Mouse (Mus musculus): ENCODE measurements at regions not wholly inside any gene's neighbourhood (a gene's known extent, or its start where the extent isn't known, plus 50 kb on each side); places are given as distances from the start of the nearest gene placed in this dataset.
A peak's percentile ranks its signal among the peaks of the same experiment; 100 is the strongest.

DNA sequence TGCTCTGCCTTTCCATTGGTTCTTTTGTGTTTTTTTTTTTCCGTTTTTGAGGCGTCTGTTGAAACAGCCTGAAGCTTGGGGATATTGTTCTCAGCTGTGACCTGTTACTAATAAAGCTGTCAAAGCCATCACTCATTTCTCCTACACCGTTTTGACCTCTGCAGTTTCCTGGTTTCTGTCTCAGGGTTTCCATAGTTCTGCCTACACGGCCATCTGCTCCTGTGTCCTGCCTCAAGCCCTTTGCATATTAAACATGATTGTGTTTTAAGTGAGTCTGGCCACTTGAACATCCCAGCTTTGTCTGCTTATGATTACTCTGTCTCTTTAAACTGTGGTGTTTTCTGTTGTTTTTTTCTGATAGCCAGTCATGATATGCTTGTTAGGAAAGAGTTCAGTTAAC, 114.1 kb upstream of the Commd3 start:
- no peaks in the 10 kb centered on the region for H3K36me3 ChIP-seq (ENCODE audit: control insufficient read depth, insufficient read depth)
- H3K4me1 ChIP-seq (replicated peaks; ENCODE audit: control insufficient read depth, insufficient read depth, low read length): no peaks in the 10 kb centered on the region
- H3K4me3 ChIP-seq (ENCODE audit: low read depth, low read length): no peak overlapping the region
- WGBS: 16% methylated on average over 4 of the region's 4 CpGs
- H3K9ac ChIP-seq (ENCODE audit: low read depth, low read length): no peak overlapping the region
- no peak overlapping the region for H3K27ac ChIP-seq (ENCODE audit: low read depth, low read length)
- no peak for ATAC-seq
- TF ChIP-seq CTCF (IDR thresholded peaks at IDR 0.05; ENCODE audit: low read depth): no peak
- H3K9me3 ChIP-seq (ENCODE audit: control insufficient read depth): no peaks in the 10 kb centered on the region
- no peak overlapping the region for H3K4me2 ChIP-seq (replicated peaks; ENCODE audit: low read depth)
- no peaks in the 10 kb centered on the region for H3K27me3 ChIP-seq (replicated peaks; ENCODE audit: control insufficient read depth, insufficient read depth, low read length)

DNA sequence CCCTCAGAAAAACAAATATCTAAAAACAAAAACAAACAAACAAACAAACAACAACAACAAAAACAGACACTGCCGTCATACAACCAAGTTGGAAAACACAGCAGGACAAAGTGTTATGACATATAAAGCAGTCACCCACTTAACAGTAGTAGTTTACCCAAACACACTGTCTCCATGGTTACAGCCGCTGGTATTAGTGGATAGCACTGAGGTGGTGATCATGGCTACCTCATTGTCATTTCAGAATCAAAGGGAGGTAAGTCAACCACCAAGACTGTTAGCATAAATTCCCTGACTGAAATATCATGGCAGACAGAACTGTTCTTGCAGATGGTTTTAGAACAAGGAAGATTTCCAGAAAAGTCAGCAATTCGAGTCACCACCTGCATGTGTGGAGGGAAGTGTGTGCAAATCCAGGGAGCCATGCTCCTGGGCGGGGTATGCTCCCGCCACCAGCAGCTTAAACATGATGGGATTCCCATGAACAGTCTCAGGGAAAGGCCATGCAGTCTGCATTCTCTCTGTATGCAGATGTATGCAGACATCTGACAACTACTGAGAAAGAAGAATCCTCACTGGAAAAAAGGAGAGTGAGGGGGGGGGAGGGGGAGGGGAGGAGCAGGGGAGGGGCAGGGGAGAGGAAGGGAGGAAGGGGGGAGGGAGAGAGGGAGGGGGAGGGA, 124.1 kb upstream of the Commd3 start:
- no peaks in the 10 kb centered on the region for H3K36me3 ChIP-seq (ENCODE audit: control insufficient read depth, insufficient read depth)
- H3K4me2 ChIP-seq (replicated peaks; ENCODE audit: low read depth): no peak overlapping the region
- H3K4me1 ChIP-seq (replicated peaks; ENCODE audit: control insufficient read depth, insufficient read depth, low read length): no peaks in the 10 kb centered on the region
- TF ChIP-seq CTCF (IDR thresholded peaks at IDR 0.05; ENCODE audit: low read depth): no peak
- no peak overlapping the region for H3K4me3 ChIP-seq (ENCODE audit: low read depth, low read length)
- H3K9ac ChIP-seq (ENCODE audit: low read depth, low read length): no peak overlapping the region
- no peak overlapping the region for H3K27ac ChIP-seq (ENCODE audit: low read depth, low read length)
- no peak for ATAC-seq
- no peaks in the 10 kb centered on the region for H3K9me3 ChIP-seq (ENCODE audit: control insufficient read depth)
- WGBS: 62% methylated on average over 5 of the region's 5 CpGs
- H3K27me3 ChIP-seq (replicated peaks; ENCODE audit: control insufficient read depth, insufficient read depth, low read length): no peaks in the 10 kb centered on the region

DNA sequence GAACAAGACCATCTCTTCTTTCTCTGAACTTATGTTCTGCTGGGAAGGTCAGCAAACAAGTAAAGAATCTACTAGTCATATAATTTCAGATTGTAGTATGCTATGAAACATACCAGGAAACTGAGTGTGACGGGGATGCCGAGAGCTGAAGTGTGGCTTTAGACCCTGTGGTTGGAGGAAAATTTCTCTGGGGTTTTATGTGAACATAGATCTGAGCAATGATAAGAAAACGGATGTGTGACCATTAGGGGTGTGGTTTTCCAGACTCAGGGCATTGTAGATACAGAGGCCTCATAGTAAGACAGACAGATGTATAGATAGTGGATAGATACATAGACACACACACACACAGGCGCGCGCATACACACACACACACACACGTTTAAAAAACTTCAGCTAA, 131.8 kb upstream of the Dnajc1 start:
- Histone ChIP-seq H3K27me3 (replicated peaks; ENCODE audit: control insufficient read depth, insufficient read depth, low read length) (no peaks in the 10 kb centered on the region), H3K4me2 (replicated peaks; ENCODE audit: low read depth) (no peak overlapping the region), H3K9ac (ENCODE audit: low read depth, low read length) (no peak overlapping the region), H3K9me3 (ENCODE audit: control insufficient read depth) (no peaks in the 10 kb centered on the region), H3K36me3 (ENCODE audit: control insufficient read depth, insufficient read depth) (no peaks in the 10 kb centered on the region), H3K27ac (ENCODE audit: low read depth, low read length) (no peak overlapping the region), H3K4me1 (replicated peaks; ENCODE audit: control insufficient read depth, insufficient read depth, low read length) (no peaks in the 10 kb centered on the region), H3K4me3 (ENCODE audit: low read depth, low read length) (no peak overlapping the region)
- WGBS: 77% methylated on average over 7 of the region's 7 CpGs
- no peak for ATAC-seq
- no peak for TF ChIP-seq CTCF (IDR thresholded peaks at IDR 0.05; ENCODE audit: low read depth)

DNA sequence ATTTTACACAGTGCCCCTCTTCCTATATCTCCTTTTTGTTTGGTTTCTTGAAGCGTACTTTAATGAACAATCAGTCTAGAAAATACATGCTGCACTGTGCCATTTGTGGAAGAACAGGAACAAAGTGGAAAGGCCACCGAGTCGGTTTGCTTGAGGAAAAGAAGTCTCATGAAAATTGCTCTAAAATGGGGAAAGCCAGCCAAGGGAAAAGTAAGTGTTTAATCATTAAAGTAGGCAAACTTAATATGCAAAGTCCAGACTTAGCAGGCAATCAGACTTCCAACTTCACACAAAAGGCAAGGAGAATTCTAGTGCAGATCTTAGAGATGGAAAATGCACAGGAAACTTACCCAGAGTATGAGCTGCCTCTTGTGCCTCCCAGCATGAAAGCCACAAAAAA, 131.3 kb upstream of the Dnajc1 start:
- TF ChIP-seq CTCF (IDR thresholded peaks at IDR 0.05; ENCODE audit: low read depth): no peak
- Histone ChIP-seq H3K4me3 (ENCODE audit: low read depth, low read length) (no peak overlapping the region), H3K27ac (ENCODE audit: low read depth, low read length) (no peak overlapping the region), H3K36me3 (ENCODE audit: control insufficient read depth, insufficient read depth) (no peaks in the 10 kb centered on the region), H3K4me1 (replicated peaks; ENCODE audit: control insufficient read depth, insufficient read depth, low read length) (no peaks in the 10 kb centered on the region), H3K4me2 (replicated peaks; ENCODE audit: low read depth) (no peak overlapping the region), H3K9me3 (ENCODE audit: control insufficient read depth) (no peaks in the 10 kb centered on the region), H3K27me3 (replicated peaks; ENCODE audit: control insufficient read depth, insufficient read depth, low read length) (no peaks in the 10 kb centered on the region), H3K9ac (ENCODE audit: low read depth, low read length) (no peak overlapping the region)
- ATAC-seq: no peak
- WGBS: 80% methylated on average over 3 of the region's 3 CpGs

DNA sequence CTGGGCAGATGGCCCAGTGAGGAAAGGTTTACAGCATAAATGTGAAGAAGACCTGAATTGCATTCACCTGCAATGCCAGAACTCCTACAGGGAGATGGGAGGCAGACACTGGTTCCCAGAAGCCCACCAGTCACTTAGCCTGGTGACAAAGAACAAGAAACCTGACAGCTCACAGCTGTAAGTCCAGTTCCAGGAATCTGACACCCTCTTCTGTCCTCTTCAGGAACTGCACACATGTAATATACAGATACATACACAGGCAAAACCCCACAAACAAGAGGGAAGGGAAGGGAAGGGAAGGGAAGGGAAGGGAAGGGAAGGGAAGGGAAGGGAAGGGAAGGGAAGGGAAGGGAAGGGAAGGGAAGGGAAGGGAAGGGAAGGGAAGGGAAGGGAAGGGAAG, 120.8 kb upstream of the Dnajc1 start:
- Histone ChIP-seq H3K27me3 (replicated peaks; ENCODE audit: control insufficient read depth, insufficient read depth, low read length) (no peaks in the 10 kb centered on the region), H3K4me1 (replicated peaks; ENCODE audit: control insufficient read depth, insufficient read depth, low read length) (no peaks in the 10 kb centered on the region), H3K36me3 (ENCODE audit: control insufficient read depth, insufficient read depth) (no peaks in the 10 kb centered on the region), H3K9me3 (ENCODE audit: control insufficient read depth) (no peaks in the 10 kb centered on the region), H3K27ac (ENCODE audit: low read depth, low read length) (no peak overlapping the region), H3K4me3 (ENCODE audit: low read depth, low read length) (no peak overlapping the region), H3K4me2 (replicated peaks; ENCODE audit: low read depth) (no peak overlapping the region), H3K9ac (ENCODE audit: low read depth, low read length) (no peak overlapping the region)
- no peak for ATAC-seq
- peak; percentile 46 for TF ChIP-seq CTCF (IDR thresholded peaks at IDR 0.05; ENCODE audit: low read depth)

- WGBS: 95% methylated on average over 1 of the region's 1 CpGs
- H3K9me3 ChIP-seq (ENCODE audit: control insufficient read depth): no peaks in the 10 kb centered on the region
These were observed 116.7 kb upstream of the Dnajc1 start for GRCm38 (mm10) chr2:18509317-18509716.

GRCm38 (mm10) chr2:18473361-18473771, 80.7 kb upstream of the Dnajc1 start:
- Histone ChIP-seq H3K9ac (ENCODE audit: low read depth, low read length) (no peak overlapping the region), H3K27ac (ENCODE audit: low read depth, low read length) (no peak overlapping the region), H3K4me1 (replicated peaks; ENCODE audit: control insufficient read depth, insufficient read depth, low read length) (no peaks in the 10 kb centered on the region), H3K36me3 (ENCODE audit: control insufficient read depth, insufficient read depth) (no peaks in the 10 kb centered on the region), H3K9me3 (ENCODE audit: control insufficient read depth) (no peaks in the 10 kb centered on the region), H3K27me3 (replicated peaks; ENCODE audit: control insufficient read depth, insufficient read depth, low read length) (no peaks in the 10 kb centered on the region), H3K4me2 (replicated peaks; ENCODE audit: low read depth) (no peak overlapping the region), H3K4me3 (ENCODE audit: low read depth, low read length) (no peak overlapping the region)
- no peak for TF ChIP-seq CTCF (IDR thresholded peaks at IDR 0.05; ENCODE audit: low read depth)
- 41% methylated on average over 3 of the region's 3 CpGs for WGBS
- ATAC-seq: no peak

More at GRCm38 (mm10) chr2:18509317-18509716, 116.7 kb upstream of the Dnajc1 start:
- Histone ChIP-seq H3K27ac (ENCODE audit: low read depth, low read length) (no peak overlapping the region), H3K27me3 (replicated peaks; ENCODE audit: control insufficient read depth, insufficient read depth, low read length) (no peaks in the 10 kb centered on the region), H3K36me3 (ENCODE audit: control insufficient read depth, insufficient read depth) (no peaks in the 10 kb centered on the region), H3K9ac (ENCODE audit: low read depth, low read length) (no peak overlapping the region), H3K4me3 (ENCODE audit: low read depth, low read length) (no peak overlapping the region), H3K4me1 (replicated peaks; ENCODE audit: control insufficient read depth, insufficient read depth, low read length) (no peaks in the 10 kb centered on the region), H3K4me2 (replicated peaks; ENCODE audit: low read depth) (no peak overlapping the region)
- TF ChIP-seq CTCF (IDR thresholded peaks at IDR 0.05; ENCODE audit: low read depth): no peak
- no peak for ATAC-seq
